Mouse (Mus musculus): ENCODE data around the gene Plekhh2. TPM values are rescaled to one million over a fixed set of nuclear protein-coding genes. Genes with fewer than 3 reads are reported as not detected.

Gene Plekhh2
- polyA plus RNA-seq, 1 experiment = 0.66 TPM

GRCm38 (mm10) chr17:84616526-84617074 is 104.9 kb downstream of the Plekhh2 start:
- DNase-seq = no peak
- WGBS = 84% methylated on average over 6 of the region's 6 CpGs
- no peak overlapping the region for H3K27ac ChIP-seq (ENCODE audit: control insufficient read depth, insufficient read depth, low read length)
- H3K4me1 ChIP-seq (replicated peaks; ENCODE audit: control insufficient read depth, insufficient read depth, low read length) = no peaks in the 10 kb centered on the region
- TF ChIP-seq POLR2A (IDR thresholded peaks at IDR 0.05; ENCODE audit: control insufficient read depth, extremely low read depth, insufficient read depth, low read length, poor library complexity) (no peak), CTCF (IDR thresholded peaks at IDR 0.05; ENCODE audit: borderline replicate concordance, control insufficient read depth, extremely low read depth, insufficient read depth, low read length, poor library complexity) (no peak)
- no peaks in the 10 kb centered on the region for H3K36me3 ChIP-seq (ENCODE audit: control insufficient read depth, insufficient read depth, low read length)
- no peaks in the 10 kb centered on the region for H3K27me3 ChIP-seq (ENCODE audit: control insufficient read depth, insufficient read depth, low read length)
- no peak overlapping the region for H3K4me3 ChIP-seq (ENCODE audit: control insufficient read depth, insufficient read depth, low read length)

- 51% methylated on average over 6 of the region's 6 CpGs for WGBS
- TF ChIP-seq POLR2A (IDR thresholded peaks at IDR 0.05; ENCODE audit: control insufficient read depth, extremely low read depth, insufficient read depth, low read length, poor library complexity) = no peak
- TF ChIP-seq CTCF (IDR thresholded peaks at IDR 0.05; ENCODE audit: borderline replicate concordance, control insufficient read depth, extremely low read depth, insufficient read depth, low read length, poor library complexity) = no peak
- no peaks in the 10 kb centered on the region for H3K36me3 ChIP-seq (ENCODE audit: control insufficient read depth, insufficient read depth, low read length)
Observed at GRCm38 (mm10) chr17:84617953-84618352, 106.3 kb downstream of the Plekhh2 start.

GRCm38 (mm10) chr17:84619112-84619511 is 107.4 kb downstream of the Plekhh2 start:
- H3K36me3 ChIP-seq (ENCODE audit: control insufficient read depth, insufficient read depth, low read length) = no peaks in the 10 kb centered on the region
- no peak for DNase-seq
- no peaks in the 10 kb centered on the region for H3K4me1 ChIP-seq (replicated peaks; ENCODE audit: control insufficient read depth, insufficient read depth, low read length)
- TF ChIP-seq CTCF (IDR thresholded peaks at IDR 0.05; ENCODE audit: borderline replicate concordance, control insufficient read depth, extremely low read depth, insufficient read depth, low read length, poor library complexity) = no peak
- TF ChIP-seq POLR2A (IDR thresholded peaks at IDR 0.05; ENCODE audit: control insufficient read depth, extremely low read depth, insufficient read depth, low read length, poor library complexity) = no peak
- 83% methylated on average over 7 of the region's 7 CpGs for WGBS
- no peak overlapping the region for H3K27ac ChIP-seq (ENCODE audit: control insufficient read depth, insufficient read depth, low read length)
- H3K4me3 ChIP-seq (ENCODE audit: control insufficient read depth, insufficient read depth, low read length) = no peak overlapping the region
- H3K27me3 ChIP-seq (ENCODE audit: control insufficient read depth, insufficient read depth, low read length) = no peaks in the 10 kb centered on the region

More at GRCm38 (mm10) chr17:84617953-84618352, 106.3 kb downstream of the Plekhh2 start:
- H3K4me1 ChIP-seq (replicated peaks; ENCODE audit: control insufficient read depth, insufficient read depth, low read length) = no peaks in the 10 kb centered on the region
- DNase-seq = no peak
- H3K27ac ChIP-seq (ENCODE audit: control insufficient read depth, insufficient read depth, low read length) = no peak overlapping the region
- H3K4me3 ChIP-seq (ENCODE audit: control insufficient read depth, insufficient read depth, low read length) = no peak overlapping the region
- no peaks in the 10 kb centered on the region for H3K27me3 ChIP-seq (ENCODE audit: control insufficient read depth, insufficient read depth, low read length)

GRCm38 (mm10) chr17:84620076-84620475 is 108.4 kb downstream of the Plekhh2 start:
- Histone ChIP-seq H3K36me3 (ENCODE audit: control insufficient read depth, insufficient read depth, low read length) (no peaks in the 10 kb centered on the region), H3K4me3 (ENCODE audit: control insufficient read depth, insufficient read depth, low read length) (no peak overlapping the region), H3K27me3 (ENCODE audit: control insufficient read depth, insufficient read depth, low read length) (no peaks in the 10 kb centered on the region), H3K27ac (ENCODE audit: control insufficient read depth, insufficient read depth, low read length) (no peak overlapping the region), H3K4me1 (replicated peaks; ENCODE audit: control insufficient read depth, insufficient read depth, low read length) (no peaks in the 10 kb centered on the region)
- TF ChIP-seq POLR2A (IDR thresholded peaks at IDR 0.05; ENCODE audit: control insufficient read depth, extremely low read depth, insufficient read depth, low read length, poor library complexity) = no peak
- TF ChIP-seq CTCF (IDR thresholded peaks at IDR 0.05; ENCODE audit: borderline replicate concordance, control insufficient read depth, extremely low read depth, insufficient read depth, low read length, poor library complexity) = no peak
- DNase-seq = no peak
- whole genome bisulfite sequencing = 95% methylated on average over 3 of the region's 3 CpGs

GRCm38 (mm10) chr17:84620610-84621009 is 108.9 kb downstream of the Plekhh2 start:
- no peak for DNase-seq
- TF ChIP-seq POLR2A (IDR thresholded peaks at IDR 0.05; ENCODE audit: control insufficient read depth, extremely low read depth, insufficient read depth, low read length, poor library complexity) = no peak
- TF ChIP-seq CTCF (IDR thresholded peaks at IDR 0.05; ENCODE audit: borderline replicate concordance, control insufficient read depth, extremely low read depth, insufficient read depth, low read length, poor library complexity) = no peak
- H3K36me3 ChIP-seq (ENCODE audit: control insufficient read depth, insufficient read depth, low read length) = no peaks in the 10 kb centered on the region
- no peak overlapping the region for H3K27ac ChIP-seq (ENCODE audit: control insufficient read depth, insufficient read depth, low read length)
- H3K4me1 ChIP-seq (replicated peaks; ENCODE audit: control insufficient read depth, insufficient read depth, low read length) = no peaks in the 10 kb centered on the region
- WGBS = 58% methylated on average over 6 of the region's 6 CpGs
- no peaks in the 10 kb centered on the region for H3K27me3 ChIP-seq (ENCODE audit: control insufficient read depth, insufficient read depth, low read length)
- H3K4me3 ChIP-seq (ENCODE audit: control insufficient read depth, insufficient read depth, low read length) = no peak overlapping the region

GRCm38 (mm10) chr17:84621209-84621608 is 109.5 kb downstream of the Plekhh2 start:
- TF ChIP-seq CTCF (IDR thresholded peaks at IDR 0.05; ENCODE audit: borderline replicate concordance, control insufficient read depth, extremely low read depth, insufficient read depth, low read length, poor library complexity) (no peak), POLR2A (IDR thresholded peaks at IDR 0.05; ENCODE audit: control insufficient read depth, extremely low read depth, insufficient read depth, low read length, poor library complexity) (no peak)
- H3K27ac ChIP-seq (ENCODE audit: control insufficient read depth, insufficient read depth, low read length) = no peak overlapping the region
- WGBS = 81% methylated on average over 6 of the region's 6 CpGs
- H3K27me3 ChIP-seq (ENCODE audit: control insufficient read depth, insufficient read depth, low read length) = no peaks in the 10 kb centered on the region
- H3K36me3 ChIP-seq (ENCODE audit: control insufficient read depth, insufficient read depth, low read length) = no peaks in the 10 kb centered on the region
- no peak overlapping the region for H3K4me3 ChIP-seq (ENCODE audit: control insufficient read depth, insufficient read depth, low read length)
- H3K4me1 ChIP-seq (replicated peaks; ENCODE audit: control insufficient read depth, insufficient read depth, low read length) = no peaks in the 10 kb centered on the region
- DNase-seq = no peak

GRCm38 (mm10) chr17:84622028-84622427 is 110.3 kb downstream of the Plekhh2 start:
- 22% methylated on average over 4 of the region's 4 CpGs for WGBS
- Histone ChIP-seq H3K27me3 (ENCODE audit: control insufficient read depth, insufficient read depth, low read length) (no peaks in the 10 kb centered on the region), H3K4me1 (replicated peaks; ENCODE audit: control insufficient read depth, insufficient read depth, low read length) (peaks cover 3% of the 10 kb centered on the region; the same call in 1 of the 2 replicates), H3K36me3 (ENCODE audit: control insufficient read depth, insufficient read depth, low read length) (no peaks in the 10 kb centered on the region), H3K27ac (ENCODE audit: control insufficient read depth, insufficient read depth, low read length) (no peak overlapping the region), H3K4me3 (ENCODE audit: control insufficient read depth, insufficient read depth, low read length) (no peak overlapping the region)
- no peak for TF ChIP-seq CTCF (IDR thresholded peaks at IDR 0.05; ENCODE audit: borderline replicate concordance, control insufficient read depth, extremely low read depth, insufficient read depth, low read length, poor library complexity)
- TF ChIP-seq POLR2A (IDR thresholded peaks at IDR 0.05; ENCODE audit: control insufficient read depth, extremely low read depth, insufficient read depth, low read length, poor library complexity) = no peak
- no peak for DNase-seq

Data from thymus, adult 2 months (tissue).